Mouse (Mus musculus): Measurements from ENCODE around the gene Vpreb3.

Vpreb3 gene

GRCm38 (mm10) chr10:75942736-75943477 lies at the start of gene Vpreb3:
Vpreb3 (plus strand) TSS chr10:75943057.
- no peak for DNase-seq (ENCODE audit: low spot score)

- peak; percentile 80 for DNase-seq (ENCODE audit: low spot score)
Observed at GRCm38 (mm10) chr10:75893089-75893750, 49.6 kb upstream of the Vpreb3 start, which contains the start of gene Derl3. Derl3 (plus strand) TSS chr10:75893413.

DNA sequence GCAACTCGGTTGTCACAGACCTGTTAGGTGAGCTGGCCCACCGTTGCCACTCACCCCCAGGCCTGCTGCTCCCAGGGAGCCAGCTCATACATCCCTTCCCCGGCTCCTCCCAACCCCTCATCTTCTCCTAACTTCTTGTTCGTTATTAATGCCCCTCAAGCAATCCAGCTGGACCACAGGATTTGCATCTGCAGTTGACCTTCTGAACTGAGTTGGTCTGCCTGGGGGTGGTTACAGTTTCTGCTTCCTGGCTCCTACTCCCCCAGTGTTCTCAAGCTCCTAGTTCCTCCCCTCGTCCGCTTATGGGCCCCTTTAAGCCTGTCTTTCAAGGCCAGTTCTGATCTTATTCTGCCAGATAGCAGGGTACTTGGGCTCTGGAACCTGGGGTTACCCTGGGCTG lies 48.3 kb upstream of the Vpreb3 start:
- DNase-seq (ENCODE audit: low spot score): no peak

GRCm38 (mm10) chr10:75895730-75896129 lies 47.1 kb upstream of the Vpreb3 start:
- DNase-seq (ENCODE audit: low spot score): no peak

DNA sequence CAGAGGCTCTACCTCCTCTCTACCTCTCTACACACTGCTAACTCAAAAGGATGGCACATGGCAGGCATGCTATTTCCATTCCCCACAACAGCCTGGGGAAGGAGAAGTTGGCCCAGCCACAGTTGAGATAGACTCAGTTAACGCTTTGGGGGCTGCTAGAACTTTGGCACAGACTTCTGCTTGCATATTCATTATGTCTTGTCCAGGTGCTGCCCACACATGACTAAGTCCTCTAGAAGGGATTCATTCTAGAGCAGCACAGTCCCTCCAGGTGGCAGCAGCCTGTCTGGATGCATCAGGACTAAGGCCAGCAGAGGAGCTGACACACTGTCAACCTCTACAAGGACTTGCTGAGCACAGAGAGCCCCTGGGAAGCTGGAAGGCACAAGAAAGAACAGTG lies 46.6 kb upstream of the Vpreb3 start:
- DNase-seq (ENCODE audit: low spot score): no peak

DNA sequence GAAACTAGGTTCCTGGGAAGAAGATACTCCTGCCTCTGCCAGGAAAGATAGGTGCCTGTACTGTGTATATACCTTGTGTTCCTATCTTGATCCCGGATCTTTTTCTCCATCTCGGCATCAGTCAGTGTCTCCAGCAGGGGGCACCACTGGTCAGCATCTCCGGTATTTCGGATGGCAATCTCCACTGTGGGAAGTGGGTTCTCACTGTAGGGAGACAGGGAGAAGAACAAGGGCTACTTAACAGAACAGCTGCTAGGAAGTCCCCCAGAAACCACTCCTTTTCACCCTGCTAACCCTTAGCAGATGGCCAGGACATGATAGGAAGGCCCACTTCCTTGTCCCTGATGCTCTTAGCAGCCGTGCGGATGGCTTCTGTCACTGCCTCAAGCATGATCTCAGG lies 45.5 kb upstream of the Vpreb3 start:
- peak; percentile 66 for DNase-seq (ENCODE audit: low spot score)

- DNase-seq (ENCODE audit: low spot score): no peak
Observed at GRCm38 (mm10) chr10:75898039-75898564, 44.8 kb upstream of the Vpreb3 start.

DNA sequence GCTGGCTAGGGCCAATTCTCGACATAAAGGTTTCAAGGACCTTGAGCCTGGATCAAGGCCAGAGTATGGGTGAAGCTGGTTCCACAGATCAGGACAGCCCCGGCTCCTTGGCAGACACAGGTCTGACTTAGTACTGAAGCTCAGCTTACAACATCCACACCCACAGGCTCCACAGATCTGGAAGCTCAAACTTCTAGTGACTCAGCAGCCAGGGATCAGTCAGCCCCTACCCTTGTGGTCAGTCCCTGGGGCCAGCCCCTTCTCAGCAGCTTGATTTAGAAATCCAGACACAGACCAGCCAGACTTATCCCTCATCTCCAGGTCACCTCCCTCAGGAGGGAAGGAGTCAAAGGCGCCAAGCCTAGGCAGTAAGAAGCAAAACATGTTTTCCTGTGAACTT lies 44.0 kb upstream of the Vpreb3 start:
- no peak for DNase-seq (ENCODE audit: low spot score)

DNA sequence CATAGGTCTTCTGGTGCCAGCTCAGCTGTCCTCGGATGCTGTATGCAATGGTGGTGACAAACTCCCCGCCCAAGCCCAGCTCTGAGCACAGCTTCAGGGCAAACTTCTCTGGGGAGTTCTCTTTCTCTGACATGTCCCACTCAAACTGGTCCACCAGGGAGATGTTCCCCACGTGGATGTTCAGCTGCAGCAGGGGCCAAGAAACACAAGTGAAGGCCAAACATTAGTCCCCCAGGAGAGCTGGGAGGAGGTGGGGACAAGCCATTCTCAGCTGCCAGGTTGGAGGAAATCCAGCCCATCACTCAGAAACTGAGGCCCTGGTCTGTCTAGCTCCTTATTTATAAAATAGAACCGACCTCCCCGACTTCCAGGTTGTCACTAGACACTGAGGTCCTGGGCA lies 38.5 kb upstream of the Vpreb3 start:
- DNase-seq (ENCODE audit: low spot score): no peak

DNA sequence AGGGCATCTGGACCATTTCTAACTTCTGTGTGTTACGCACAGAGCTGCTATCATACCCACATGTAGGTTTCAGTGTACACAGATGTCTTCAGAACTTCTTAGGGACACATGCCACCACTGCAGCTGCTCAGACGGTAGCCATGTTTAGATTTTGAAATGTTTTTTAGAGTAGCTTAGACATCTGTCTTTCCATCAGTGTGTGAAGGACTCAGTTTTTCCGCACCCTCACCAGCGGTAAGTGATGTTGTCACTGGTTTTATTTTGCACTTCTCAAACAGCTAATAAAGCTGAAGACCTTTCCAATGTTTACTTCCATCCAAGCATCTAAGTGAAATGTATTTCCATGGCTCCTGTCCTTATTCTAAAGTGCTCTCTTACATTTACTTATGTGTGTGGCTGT lies 36.0 kb upstream of the Vpreb3 start:
- no peak for DNase-seq (ENCODE audit: low spot score)

GRCm38 (mm10) chr10:75910698-75911097 lies 32.2 kb upstream of the Vpreb3 start:
- DNase-seq (ENCODE audit: low spot score): no peak

DNA sequence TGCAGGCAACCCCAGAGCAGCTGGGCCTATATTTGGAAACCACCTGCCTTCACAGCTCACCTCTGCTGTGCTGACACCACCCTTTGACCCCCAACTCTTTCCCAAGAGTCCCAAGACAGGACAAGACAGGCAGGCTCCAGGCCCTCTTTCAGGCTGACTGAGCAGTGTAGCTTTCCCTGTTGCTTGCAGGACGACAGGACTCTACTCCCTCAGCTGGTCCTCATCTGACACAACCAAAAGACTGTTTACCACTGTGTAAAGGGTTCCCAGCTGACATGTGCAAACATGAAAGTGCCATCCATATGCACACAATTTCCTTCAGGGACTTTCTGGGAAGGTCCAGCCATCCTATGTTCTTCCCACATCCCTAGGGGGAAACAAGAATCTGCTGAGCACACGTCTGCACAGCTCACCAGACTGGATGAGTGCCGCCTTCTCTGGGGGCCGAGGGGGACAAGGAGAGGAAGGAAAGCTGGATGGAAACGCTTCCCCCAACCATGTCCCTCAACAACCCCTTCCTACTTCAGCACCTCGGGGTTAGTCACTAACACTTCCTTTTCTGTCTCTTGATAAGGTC lies 29.8 kb upstream of the Vpreb3 start:
- DNase-seq (ENCODE audit: low spot score): no peak

DNA sequence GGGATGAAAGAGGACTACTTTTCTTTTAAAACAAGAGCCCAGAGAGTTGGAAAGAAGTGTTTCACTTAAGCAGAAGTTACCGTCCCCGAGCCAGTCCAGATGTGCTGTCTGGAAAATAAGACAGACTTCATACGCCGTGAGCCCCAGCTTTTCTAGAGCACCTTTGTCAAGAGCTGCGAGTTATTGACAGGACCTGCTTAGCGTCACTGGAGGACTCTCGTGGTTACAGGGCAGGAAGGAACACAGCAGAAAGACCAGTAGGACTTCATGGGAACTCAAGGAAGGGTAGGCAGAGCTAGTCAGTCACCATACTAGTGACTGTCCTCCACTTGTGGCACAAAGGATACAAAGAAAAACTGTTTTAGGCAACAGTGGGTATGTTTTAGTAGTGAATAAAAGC lies 27.3 kb upstream of the Vpreb3 start:
- DNase-seq (ENCODE audit: low spot score): no peak

DNA sequence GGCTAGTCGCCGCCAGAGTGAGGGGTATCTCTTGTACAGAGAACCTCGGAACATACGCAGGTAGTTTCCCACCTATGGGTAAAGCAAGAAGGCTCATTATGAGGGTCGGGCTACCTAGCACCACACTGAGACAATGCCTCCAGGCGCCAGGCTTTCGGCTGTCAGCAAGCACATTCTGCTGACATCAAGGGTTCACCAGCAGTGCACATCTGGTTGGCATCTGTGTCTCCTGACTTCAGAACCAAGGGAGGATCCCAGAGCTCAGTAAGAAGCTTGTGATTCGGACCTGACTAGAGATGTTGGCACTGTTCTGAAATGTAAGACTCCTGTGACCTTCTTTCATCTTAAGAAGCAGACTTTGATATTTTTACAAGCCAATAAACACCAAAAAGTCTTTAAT lies 26.0 kb upstream of the Vpreb3 start:
- no peak for DNase-seq (ENCODE audit: low spot score)

DNA sequence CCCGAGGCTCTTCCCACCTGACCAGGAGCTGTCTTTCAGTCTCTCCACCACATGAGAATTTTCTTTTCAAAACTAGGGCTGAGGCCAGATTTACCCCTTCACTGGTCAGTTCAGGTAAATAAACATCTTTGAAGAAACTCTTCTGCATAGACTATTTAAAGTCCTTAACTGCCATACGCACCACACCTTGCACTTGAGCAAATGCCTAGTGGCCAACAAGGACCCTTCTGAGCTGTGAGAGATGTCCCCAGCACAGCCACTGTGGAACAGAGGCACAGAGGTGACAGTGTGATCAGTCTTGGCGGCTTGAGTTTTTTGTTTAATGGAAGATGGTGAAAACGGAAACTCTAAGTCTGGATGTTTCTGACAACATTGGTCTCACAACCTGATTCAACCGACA lies 23.8 kb upstream of the Vpreb3 start:
- DNase-seq (ENCODE audit: low spot score): no peak

GRCm38 (mm10) chr10:75921026-75921725 lies 21.7 kb upstream of the Vpreb3 start, which contains the start of gene Smarcb1:
Smarcb1 (minus strand) TSS chr10:75921617.
- peak; percentile 93 for DNase-seq (ENCODE audit: low spot score)

- DNase-seq (ENCODE audit: low spot score): no peak
Observed at GRCm38 (mm10) chr10:75921726-75922560, 20.9 kb upstream of the Vpreb3 start.

- DNase-seq (ENCODE audit: low spot score): no peak
Observed at GRCm38 (mm10) chr10:75924324-75924723, 18.5 kb upstream of the Vpreb3 start.

DNA sequence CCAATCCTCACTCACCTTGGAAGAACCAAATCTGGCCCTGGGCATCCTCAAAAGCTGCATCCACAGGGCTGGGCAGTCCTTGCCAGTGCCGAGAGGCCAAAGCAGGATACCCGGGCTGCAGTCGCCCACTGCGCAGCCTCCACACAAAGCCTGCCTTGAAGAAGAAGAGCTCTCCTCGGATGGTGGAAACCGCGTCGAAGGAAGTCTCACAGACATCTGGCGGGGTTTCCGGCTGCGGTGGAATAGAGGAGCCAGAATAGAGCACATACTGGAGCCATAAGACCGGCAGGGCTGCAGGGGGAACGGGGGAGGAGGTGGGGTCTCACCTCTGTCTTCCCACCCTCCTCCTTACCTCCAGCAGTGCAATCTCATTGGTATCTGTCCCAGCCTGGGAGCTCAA lies 16.5 kb upstream of the Vpreb3 start:
- DNase-seq (ENCODE audit: low spot score): no peak

- DNase-seq (ENCODE audit: low spot score): no peak
Observed at GRCm38 (mm10) chr10:75930304-75930703, 12.6 kb upstream of the Vpreb3 start.

DNA sequence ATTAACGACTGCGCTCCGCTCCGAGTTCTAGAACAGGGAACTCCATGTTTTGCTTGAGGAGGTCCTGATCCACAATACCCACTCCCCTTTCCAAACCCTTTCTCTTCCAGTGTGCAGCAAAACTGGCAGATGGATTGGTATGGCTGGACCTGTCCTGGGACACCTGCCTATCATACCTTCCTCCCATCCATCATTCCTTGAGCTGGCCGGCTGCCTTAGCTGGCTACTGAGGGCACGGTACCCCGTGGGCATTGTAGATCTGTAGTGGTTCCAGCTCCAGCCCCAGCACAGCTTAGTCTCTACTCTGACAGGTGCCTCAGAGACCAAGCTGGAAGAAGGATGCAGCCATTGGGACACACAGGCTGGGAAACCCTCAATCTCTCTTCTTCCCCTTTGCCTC lies 11.5 kb upstream of the Vpreb3 start:
- no peak for DNase-seq (ENCODE audit: low spot score)
